Mouse (Mus musculus) urinary bladder, postnatal 4 days (tissue): ENCODE measurements around the gene Afap1l2.

Experiments
- DNase-seq, 2 experiments: peaks; one replicate each; pipeline ENCODE4 v3.0.0; 2021 to 2022; ENCODE audit warnings: low spot score in 2 of 2

The Afap1l2 gene

GRCm38 (mm10) chr19:56887879-56888278 lies 120.1 kb downstream of the Afap1l2 start:
- DNase-seq: no peak

- DNase-seq: no peak
Measured at GRCm38 (mm10) chr19:56877364-56877763, 130.7 kb downstream of the Afap1l2 start.

GRCm38 (mm10) chr19:56874601-56875315 lies 133.3 kb downstream of the Afap1l2 start:
- DNase-seq: no peak

- no peak for DNase-seq
Measured at GRCm38 (mm10) chr19:56873816-56874600, 134.0 kb downstream of the Afap1l2 start, which contains the start of gene Vwa2. Vwa2 (plus strand) TSS chr19:56874249.

GRCm38 (mm10) chr19:56867701-56868100 lies 140.3 kb downstream of the Afap1l2 start:
- no peak for DNase-seq
